Mouse (Mus musculus) CH12.LX (cell line): ENCODE data around the gene Tbc1d16. TPM values are rescaled to one million over a fixed set of nuclear protein-coding genes. Genes with fewer than 3 reads are reported as not detected.

Experiments
- DNase-seq: peaks from one replicate; pipeline ENCODE4 v3.0.0-alpha.2; 2013; ENCODE audit errors: extremely low read depth
- H3K27ac ChIP-seq: 2 replicates; pipeline ENCODE4 v1.5.1; 2012; ENCODE audit warnings: low read depth, mild to moderate bottlenecking, control low read depth, moderate library complexity; ENCODE audit not compliant: insufficient read depth
- H3K27me3 ChIP-seq: replicated peaks from 2 replicates; pipeline ENCODE3; 2012; ENCODE audit warnings: inconsistent platforms
- H3K36me3 ChIP-seq, 2 experiments: replicated peaks in 1 of 2; 2 replicates each; pipeline versions ENCODE3 to v1.6.1; 2012; ENCODE audit warnings: inconsistent platforms in 1 of 2, low read length in 1 of 2, mild to moderate bottlenecking in 1 of 2, mixed read lengths in 1 of 2, moderate library complexity in 1 of 2; ENCODE audit not compliant: control insufficient read depth in 1 of 2, insufficient read depth in 1 of 2
- H3K4me1 ChIP-seq, 2 experiments: 2 replicates each; pipeline ENCODE4 v1.6.1; 2012; ENCODE audit warnings: inconsistent platforms in 1 of 2, moderate library complexity in 1 of 2; ENCODE audit not compliant: insufficient read depth in 2 of 2, control insufficient read depth in 1 of 2
- H3K4me2 ChIP-seq: 2 replicates; pipeline ENCODE4 v1.6.1; 2012; ENCODE audit warnings: low read depth, mild to moderate bottlenecking, control low read depth; ENCODE audit not compliant: poor library complexity, insufficient read depth, severe bottlenecking
- H3K4me3 ChIP-seq, 3 experiments: fragments of 150-350 bp in 1 of 3; sonication (generic) in 1 of 3; replicated peaks in 1 of 3; 2 replicates each; pipeline versions ENCODE3 to v1.5.1; 2011 to 2012; ENCODE audit warnings: low read depth in 2 of 3, low read length in 2 of 3, mild to moderate bottlenecking in 2 of 3, moderate library complexity in 2 of 3, control low read depth in 1 of 3, improper control_type of control experiment in 1 of 3, inconsistent platforms in 1 of 3, mixed read lengths in 1 of 3; ENCODE audit not compliant: poor library complexity in 1 of 3
- H3K79me2 ChIP-seq: replicated peaks from 2 replicates; pipeline ENCODE4 v1.6.1; 2012; ENCODE audit warnings: mild to moderate bottlenecking, moderate library complexity; ENCODE audit not compliant: control insufficient read depth, poor library complexity, insufficient read depth, severe bottlenecking; ENCODE audit errors: extremely low read depth
- H3K9ac ChIP-seq: 2 replicates; pipeline ENCODE4 v1.6.1; 2012; ENCODE audit warnings: low read depth, mild to moderate bottlenecking, control low read depth, moderate library complexity; ENCODE audit not compliant: insufficient read depth
- H3K9me3 ChIP-seq: replicated peaks from 2 replicates; pipeline ENCODE3; 2012; ENCODE audit warnings: low read length, inconsistent platforms, mixed read lengths
- BHLHE40 ChIP-seq: IDR thresholded peaks from 2 replicates; pipeline ENCODE4 v1.6.1; 2011; ENCODE audit warnings: mild to moderate bottlenecking, low read depth, low read length, improper control_type of control experiment
- CHD1 ChIP-seq: IDR thresholded peaks from 2 replicates; pipeline ENCODE4 v1.6.1; 2012; ENCODE audit warnings: low read depth, low read length, improper control_type of control experiment, inconsistent platforms
- CHD2 ChIP-seq: IDR thresholded peaks from 2 replicates; pipeline ENCODE4 v1.6.1; 2011; ENCODE audit warnings: low read length, improper control_type of control experiment
- CTCF ChIP-seq, 2 experiments: IDR thresholded peaks in 1 of 2; conservative IDR thresholded peaks in 1 of 2; 2 replicates each; pipeline ENCODE4 v1.5.1; 2011 to 2012; ENCODE audit warnings: low read depth in 2 of 2, low read length in 2 of 2, improper control_type of control experiment in 1 of 2, inconsistent platforms in 1 of 2, mild to moderate bottlenecking in 1 of 2, moderate library complexity in 1 of 2
- ELF1 ChIP-seq: IDR thresholded peaks from 2 replicates; pipeline ENCODE4 v1.6.1; 2014; ENCODE audit warnings: low read depth, mild to moderate bottlenecking, inconsistent platforms, low read length, improper control_type of control experiment
- EP300 ChIP-seq: IDR thresholded peaks from 2 replicates; pipeline ENCODE4 v1.6.1; 2011; ENCODE audit warnings: low read length, improper control_type of control experiment
- JUND ChIP-seq: conservative IDR thresholded peaks from 2 replicates; pipeline ENCODE4 v1.6.1; 2011; ENCODE audit warnings: low read depth, low read length, improper control_type of control experiment
- MAFK ChIP-seq: IDR thresholded peaks from 2 replicates; pipeline ENCODE4 v1.6.1; 2011; ENCODE audit warnings: low read length, improper control_type of control experiment; ENCODE audit not compliant: insufficient replicate concordance
- MAX ChIP-seq: IDR thresholded peaks from 2 replicates; pipeline ENCODE4 v1.6.1; 2011; ENCODE audit warnings: low read length, improper control_type of control experiment
- MAZ ChIP-seq: IDR thresholded peaks from 2 replicates; pipeline ENCODE4 v1.6.1; 2012; ENCODE audit warnings: low read depth, mild to moderate bottlenecking, inconsistent platforms, low read length, improper control_type of control experiment, moderate library complexity
- MYC ChIP-seq: IDR thresholded peaks from 2 replicates; pipeline ENCODE4 v1.6.1; 2011; ENCODE audit warnings: low read depth, mild to moderate bottlenecking, improper control_type of control experiment, low read length
- NELFE ChIP-seq: IDR thresholded peaks from 2 replicates; pipeline ENCODE4 v1.6.1; 2011; ENCODE audit warnings: low read depth, low read length, improper control_type of control experiment
- SIN3A ChIP-seq: IDR thresholded peaks from 2 replicates; pipeline ENCODE4 v1.6.1; 2012; ENCODE audit warnings: low read length, improper control_type of control experiment, inconsistent platforms
- SMC3 ChIP-seq: IDR thresholded peaks from 2 replicates; pipeline ENCODE4 v1.6.1; 2011; ENCODE audit warnings: low read depth, low read length, improper control_type of control experiment
- TBP ChIP-seq: conservative IDR thresholded peaks from 2 replicates; pipeline ENCODE4 v1.6.1; 2011; ENCODE audit warnings: low read depth, low read length, improper control_type of control experiment
- UBTF ChIP-seq: IDR thresholded peaks from 2 replicates; pipeline ENCODE4 v1.6.1; 2012; ENCODE audit warnings: low read depth, mild to moderate bottlenecking, inconsistent platforms, low read length, improper control_type of control experiment, moderate library complexity
- ZC3H11A ChIP-seq: IDR thresholded peaks from 2 replicates; pipeline ENCODE4 v1.6.1; 2012; ENCODE audit warnings: low read depth, mild to moderate bottlenecking, inconsistent platforms, low read length, improper control_type of control experiment
- ZKSCAN1 ChIP-seq: IDR thresholded peaks from 2 replicates; pipeline ENCODE4 v1.6.1; 2012; ENCODE audit warnings: low read depth, inconsistent platforms, low read length, improper control_type of control experiment, borderline replicate concordance
- ZNF384 ChIP-seq: IDR thresholded peaks from 2 replicates; pipeline ENCODE4 v1.6.1; 2012; ENCODE audit warnings: low read depth, low read length, improper control_type of control experiment, inconsistent platforms
- dilution Hi-C: fragments of 300-500 bp; cut with MboI; formaldehyde crosslinking; loops from 2 replicates; pipeline ENCODE4 v1.14.3; 2020; ENCODE audit warnings: low sequenced_read_pairs; ENCODE audit not compliant: extremely low pct_unique_long_range_greater_than_20kb, extremely low pct_ligation_motif_present
- in situ Hi-C: fragments of 300-500 bp; cut with MboI; formaldehyde crosslinking; loops from 3 replicates; pipeline ENCODE4 v1.14.3; 2019; ENCODE audit warnings: low sequenced_read_pairs, low pct_ligation_motif_present, low pct_unique_long_range_greater_than_20kb, mixed read lengths
- polyA plus RNA-seq: library from polyadenylated mRNA; unstranded; fragments of >175 nt; gene quantifications from 2 replicates; pipeline ENCODE4 v1.2.1, GENCODE M21; 2012; ENCODE audit warnings: low read depth; ENCODE audit not compliant: insufficient read length
- total RNA-seq, 2 experiments: library from RNA; depleted of rRNA; stranded (reverse); fragments of 300-350 nt in 1 of 2; fragments of >200 nt in 1 of 2; gene quantifications; 2 replicates each; pipeline ENCODE4 v1.2.3; 2012 to 2014

The Tbc1d16 gene
- total and polyA plus RNA-seq, 3 experiments: 0.79 to 15.9 (median 2.7) TPM

- TF ChIP-seq ZKSCAN1 (no peak), MAFK (no peak), ZNF384 (no peak), UBTF (no peak), CHD2 (no peak), CHD1 (no peak), SIN3A (no peak), MYC (0 out of 2 replicates have a peak, but pooled peaks have one; percentile 29)
- TF ChIP-seq, all 38 proteins: peak for 1
- H3K27ac ChIP-seq: no peak overlapping the region
- peak overlapping the region; percentile 42 to 71 (median 47) for H3K4me3 ChIP-seq
- in situ Hi-C loops (no loop called here), dilution Hi-C loops (no loop called here)
- H3K79me2 ChIP-seq: no peaks in the 10 kb centered on the region
- peak overlapping the region; percentile 97 for H3K4me2 ChIP-seq
- no peak for DNase-seq
- H3K36me3 ChIP-seq: no peaks in the 10 kb centered on the region
- H3K9ac ChIP-seq: peak overlapping the region; percentile 91
- H3K4me1 ChIP-seq: peaks cover 3 to 21% of the 10 kb centered on the region in 2 experiments
- peaks cover 5% of the 10 kb centered on the region for H3K9me3 ChIP-seq
- peaks cover 95% of the 10 kb centered on the region for H3K27me3 ChIP-seq
Observed at GRCm38 (mm10) chr11:119227591-119227990, 708 bp downstream of the Tbc1d16 start.

- Histone ChIP-seq H3K27ac (no peak overlapping the region), H3K79me2 (no peaks in the 10 kb centered on the region), H3K27me3 (peaks cover 91% of the 10 kb centered on the region), H3K4me2 (no peak overlapping the region), H3K4me3 (no peak overlapping the region), H3K9ac (no peak overlapping the region), H3K9me3 (peaks cover 5% of the 10 kb centered on the region), H3K36me3 (no peaks in the 10 kb centered on the region), H3K4me1 (peaks cover 3 to 19% of the 10 kb centered on the region in 2 experiments)
- dilution Hi-C loops (no loop called here), in situ Hi-C loops (no loop called here)
- TF ChIP-seq CHD2 (no peak), NELFE (no peak), MAX (no peak), UBTF (no peak), ELF1 (no peak), JUND (no peak), MAZ (no peak)
- DNase-seq: no peak
Observed at GRCm38 (mm10) chr11:119225634-119226033, 2.7 kb downstream of the Tbc1d16 start.

GRCm38 (mm10) chr11:119224926-119225325 lies 3.4 kb downstream of the Tbc1d16 start:
- DNase-seq: no peak
- no peaks in the 10 kb centered on the region for H3K36me3 ChIP-seq
- peaks cover 5% of the 10 kb centered on the region for H3K9me3 ChIP-seq
- in situ Hi-C loops (no loop called here), dilution Hi-C loops (no loop called here)
- no peak overlapping the region for H3K9ac ChIP-seq
- no peak for TF ChIP-seq SMC3
- no peak for TF ChIP-seq EP300
- no peak for TF ChIP-seq TBP
- no peak for TF ChIP-seq ZC3H11A
- TF ChIP-seq CTCF (conservative IDR thresholded peaks at IDR 0.05 in 1 of 2, IDR thresholded peaks at IDR 0.05 in 1 of 2; ENCODE audit: low read depth in 2 of 2, low read length in 2 of 2): no peak
- no peak for TF ChIP-seq BHLHE40
- no peak for TF ChIP-seq MAFK
- TF ChIP-seq, all 38 proteins: peak for 0
- Histone ChIP-seq H3K4me2 (no peak overlapping the region), H3K27ac (no peak overlapping the region), H3K4me3 (no peak overlapping the region), H3K4me1 (peaks cover 3 to 19% of the 10 kb centered on the region in 2 experiments), H3K27me3 (peaks cover 91% of the 10 kb centered on the region), H3K79me2 (no peaks in the 10 kb centered on the region)
